Mouse (Mus musculus) thymus, adult 2 months (tissue): ENCODE measurements at regions not wholly inside any gene's neighbourhood (a gene's known extent, or its start where the extent isn't known, plus 50 kb on each side); places are given as distances from the start of the nearest gene placed in this dataset.

Source experiments
- CTCF ChIP-seq: fragments of 200-500 bp; IDR thresholded peaks from 2 replicates; pipeline ENCODE4 v1.5.1; 2012; ENCODE audit warnings: mild to moderate bottlenecking, control low read depth, low read length, moderate library complexity, borderline replicate concordance; ENCODE audit not compliant: control insufficient read depth, poor library complexity, insufficient read depth; ENCODE audit errors: extremely low read depth
- POLR2A ChIP-seq: fragments of 200-500 bp; IDR thresholded peaks from 2 replicates; pipeline ENCODE4 v1.6.1; 2012; ENCODE audit warnings: mild to moderate bottlenecking, low read length, control low read depth, moderate library complexity; ENCODE audit not compliant: control insufficient read depth, poor library complexity, insufficient read depth; ENCODE audit errors: extremely low read depth

GRCm38 (mm10) chr11:112140495-112140894 is 641.5 kb upstream of the Sox9 start:
- TF ChIP-seq CTCF: no peak
- no peak for TF ChIP-seq POLR2A
